Comparison of ENCODE assay signal across 10 mouse cellular contexts in genomic region chr5:93152451-93152850, GRCm38 (mm10). TPM values are rescaled to one million over a fixed set of nuclear protein-coding genes. Genes with fewer than 3 reads are reported as not detected.
DNase-seq lines count a peak whose midpoint lies in the region; ATAC-seq and TF ChIP-seq lines count a peak whose summit lies in the region.
"Had no signal": no experiment of that assay in that cellular context is flagged by ENCODE, and none has a peak within 500 bp of the region (broad histone marks: within the 10 kb centered on the region; RNA-seq: fewer than 3 reads in every experiment).

No protein-coding gene starts in this region.

- TF ChIP-seq CTCF in layer of hippocampus, adult 2 months (conservative IDR thresholded peaks at IDR 0.05), result no peak
- no peak for TF ChIP-seq CTCF in spleen, adult 2 months (IDR thresholded peaks at IDR 0.05; ENCODE audit: extremely low read depth, insufficient read depth, insufficient read length, insufficient replicate concordance)

- no peak for DNase-seq in layer of hippocampus, adult 2 months (ENCODE audit: low spot score in 2 of 2)
- DNase-seq in layer of hippocampus, adult 9-10 months (ENCODE audit: low spot score), result no peak
- peak; percentile 60 to 62 for DNase-seq in spleen, adult 2 months (ENCODE audit: low read depth in 1 of 2, low spot score in 2 of 2)
- DNase-seq in cerebellum, postnatal 10 days, result no peak
- DNase-seq in cerebellum, adult 11-12 months, result no peak
- DNase-seq in MN1 (ENCODE audit: low spot score), result no peak
- DNase-seq: kidney, adult 18-20 months had no signal

- H3K9me3 ChIP-seq in liver, embryonic 15.5 days (replicated peaks), result no peaks in the 10 kb centered on the region

- peak overlapping the region; percentile 6; the same call in 1 of the 2 replicates for H3K4me2 ChIP-seq in liver, embryonic 15.5 days

- H3K27me3 ChIP-seq in liver, embryonic 15.5 days, result no peaks in the 10 kb centered on the region
- no peaks in the 10 kb centered on the region for H3K27me3 ChIP-seq in spleen, adult 2 months (ENCODE audit: control insufficient read depth, insufficient read depth, low read length)

- H3K4me1 ChIP-seq in brown adipose tissue, adult 24 weeks (ENCODE audit: control insufficient read depth, insufficient read depth, insufficient read length, low read length), result peaks cover 29% of the 10 kb centered on the region
- peaks cover 43% of the 10 kb centered on the region for H3K4me1 ChIP-seq in liver, embryonic 15.5 days (replicated peaks)
- peaks cover 23% of the 10 kb centered on the region for H3K4me1 ChIP-seq in spleen, adult 2 months (ENCODE audit: control insufficient read depth, insufficient read depth, insufficient read length)

- WGBS in liver, embryonic 15.5 days (ENCODE audit: insufficient replicate concordance), result 29% methylated on average over 4 of the region's 4 CpGs
- WGBS in spleen, adult 2 months, result 14% methylated on average over 4 of the region's 4 CpGs

- TF ChIP-seq POLR2A in spleen, adult 2 months (IDR thresholded peaks at IDR 0.05; ENCODE audit: low read depth, low read length), result no peak

- no peak overlapping the region for H3K9ac ChIP-seq in liver, embryonic 15.5 days

- peaks cover 17% of the 10 kb centered on the region for H3K36me3 ChIP-seq in liver, embryonic 15.5 days (replicated peaks)
- no peaks in the 10 kb centered on the region for H3K36me3 ChIP-seq in spleen, adult 2 months (ENCODE audit: control insufficient read depth, insufficient read depth, low read length)

- H3K27ac ChIP-seq in layer of hippocampus, adult 2 months, result 0 out of 2 replicates have a peak overlapping the region, but pooled peaks have one; percentile 2
- peak overlapping the region; percentile 79 for H3K27ac ChIP-seq in brown adipose tissue, adult 24 weeks (replicated peaks; ENCODE audit: low read depth, low read length)
- 0 out of 2 replicates have a peak overlapping the region, but pooled peaks have one; percentile 16 for H3K27ac ChIP-seq in liver, embryonic 15.5 days (replicated peaks)
- peak overlapping the region; percentile 91 for H3K27ac ChIP-seq in spleen, adult 2 months (ENCODE audit: insufficient read depth, low read length)

- ATAC-seq in liver, embryonic 15.5 days (ENCODE audit: insufficient read depth), result peak; percentile 53

- H3K4me3 ChIP-seq in layer of hippocampus, adult 2 months, result no peak overlapping the region
- peak overlapping the region; percentile 14; the same call in 1 of the 2 replicates for H3K4me3 ChIP-seq in brown adipose tissue, adult 24 weeks (ENCODE audit: insufficient read depth, low read depth, low read length)
- H3K4me3 ChIP-seq in liver, embryonic 15.5 days (replicated peaks), result no peak overlapping the region
- peak overlapping the region; percentile 49; the same call in 1 of the 2 replicates for H3K4me3 ChIP-seq in spleen, adult 2 months (ENCODE audit: extremely low read depth, insufficient read depth, insufficient read length)

RNA-seq across cellular contexts. Expression of gene Ccni, which starts 53.8 kb away (rescaled TPM):
- 100 to 1,000 TPM; 251 to 256 TPM for total RNA-seq in layer of hippocampus, adult 2 months (2021)
- 180 and 268 TPM in 2 replicates for polyA plus RNA-seq in brown adipose tissue, adult 24 weeks (2012; ENCODE audit: insufficient read depth, insufficient read length, missing spikeins)
- polyA plus RNA-seq in liver, embryonic 15.5 days (2015; fragmentation: Nextera tagmentation; extraction: Ambion mirVana), result 33.1 and 34.9 TPM in 2 replicates
- polyA plus RNA-seq in spleen, adult 2 months (2012; rRNA removed), result 48.5 and 60.4 TPM in 2 replicates

RNA-seq across cellular contexts. Expression of gene 2010109A12Rik, which starts 53.9 kb away (rescaled TPM):
- total RNA-seq in layer of hippocampus, adult 2 months (2021), result 1 to 10 TPM; 1.1 to 1.8 TPM
- polyA plus RNA-seq in brown adipose tissue, adult 24 weeks (2012; ENCODE audit: insufficient read depth, insufficient read length, missing spikeins), result 3.3 and 4.9 TPM in 2 replicates
- 1.1 and 1.3 TPM in 2 replicates for polyA plus RNA-seq in liver, embryonic 15.5 days (2015; fragmentation: Nextera tagmentation; extraction: Ambion mirVana)
- polyA plus RNA-seq in spleen, adult 2 months (2012; rRNA removed), result 0.09 TPM in 1 of 2 replicates, not detected in the other
- polyA plus RNA-seq: liver, adult 2 months had no signal

RNA-seq across cellular contexts. Expression of gene Sept11, which starts 59.2 kb away (rescaled TPM):
- total RNA-seq in layer of hippocampus, adult 2 months (2021), result 100 to 1,000 TPM; 107 to 115 TPM
- polyA plus RNA-seq in brown adipose tissue, adult 24 weeks (2012; ENCODE audit: insufficient read depth, insufficient read length, missing spikeins), result 16.1 and 17.2 TPM in 2 replicates
- 20.6 and 22.9 TPM in 2 replicates for polyA plus RNA-seq in liver, embryonic 15.5 days (2015; fragmentation: Nextera tagmentation; extraction: Ambion mirVana)
- 21.2 and 26.0 TPM in 2 replicates for polyA plus RNA-seq in spleen, adult 2 months (2012; rRNA removed)

Comparison
In these comparisons a context has a peak if more than half of its experiments do, and no peak if none do; other contexts are left out.
1. DNase-seq: peak in spleen, adult 2 months (2 of 2); none in layer of hippocampus, adult 2 months (0 of 2), layer of hippocampus, adult 9-10 months (single experiment), cerebellum, postnatal 10 days (0 of 2), cerebellum, adult 11-12 months (single experiment) and MN1 (single experiment).
2. H3K27ac ChIP-seq: peak in every context shown above with its lines; median percentile 91 in spleen, adult 2 months; 79 in brown adipose tissue, adult 24 weeks; 16 in liver, embryonic 15.5 days; 2 in layer of hippocampus, adult 2 months.
3. H3K4me3 ChIP-seq: peak in brown adipose tissue, adult 24 weeks (single experiment) and spleen, adult 2 months (single experiment); none in layer of hippocampus, adult 2 months (single experiment) and liver, embryonic 15.5 days (single experiment).